Mouse (Mus musculus) liver, adult 2 months (tissue): ENCODE results near the gene Ephb2.

Experiments
- CTCF ChIP-seq: fragments of 200-500 bp; IDR thresholded peaks from 2 replicates; pipeline ENCODE4 v1.5.1; 2011; ENCODE audit warnings: low read depth, low read length, control low read depth
- POLR2A ChIP-seq: fragments of 200-500 bp; IDR thresholded peaks from 2 replicates; pipeline ENCODE4 v1.6.1; 2011; ENCODE audit warnings: low read length, control low read depth; ENCODE audit not compliant: insufficient read depth; ENCODE audit errors: extremely low read depth

GRCm38 (mm10) chr4:136600536-136600935, 235.3 kb downstream of the Ephb2 start:
- TF ChIP-seq CTCF = no peak
- TF ChIP-seq POLR2A = no peak
